Mouse (Mus musculus): ENCODE results near the gene Nlrp14.
"Not testable (repeated sequence)": the region's sequence is repeated elsewhere in the genome, so short reads cannot be mapped to it uniquely, and the experiment has no call there.

Nlrp14 gene
- long read RNA-seq, experiment 1, result 0 reads
- long read RNA-seq, experiment 2, result 0 reads

GRCm38 (mm10) chr7:107166690-107167089 lies at the start of gene Nlrp14:
Gene Nlrp14, plus strand, starts transcription at chr7:107166990.
- intact Hi-C loops (cut with DNase I), result no loop called here

GRCm38 (mm10) chr7:107130983-107131382 lies 35.8 kb upstream of the Nlrp14 start, which contains the start of gene Olfr715:
Gene Olfr715, minus strand, starts transcription at chr7:107131083.
- intact Hi-C loops (cut with DNase I), result not testable (repeated sequence)

GRCm38 (mm10) chr7:107138027-107138426 lies 28.8 kb upstream of the Nlrp14 start, which contains the start of gene Olfr716:
Gene Olfr716, plus strand, starts transcription at chr7:107138327.
- intact Hi-C loops (cut with DNase I), result not testable (repeated sequence)

- intact Hi-C loops (cut with DNase I), result no loop called here
Measured at GRCm38 (mm10) chr7:107180406-107180805, 13.6 kb downstream of the Nlrp14 start.

- intact Hi-C loops (cut with DNase I), result no loop called here
Measured at GRCm38 (mm10) chr7:107201817-107202216, 35.0 kb downstream of the Nlrp14 start.

GRCm38 (mm10) chr7:107207843-107208242 lies 41.1 kb downstream of the Nlrp14 start:
- intact Hi-C loops (cut with DNase I), result no loop called here

GRCm38 (mm10) chr7:107209204-107209860 lies 42.5 kb downstream of the Nlrp14 start, which contains the start of gene Rbmxl2:
Gene Rbmxl2, plus strand, starts transcription at chr7:107209445.
- intact Hi-C loops (cut with DNase I), result no loop called here

- intact Hi-C loops (cut with DNase I), result no loop called here
Measured at GRCm38 (mm10) chr7:107210126-107210576, 43.4 kb downstream of the Nlrp14 start.

GRCm38 (mm10) chr7:107215723-107216122 lies 48.9 kb downstream of the Nlrp14 start:
- intact Hi-C loops (cut with DNase I), result loop anchor here (5.0 kb wide), 1 partner anchor 312 kb away; no protein-coding TSS in a partner anchor

- intact Hi-C loops (cut with DNase I), result loop anchor here (5.0 kb wide), 1 partner anchor 310 kb away; no protein-coding TSS in a partner anchor
Measured at GRCm38 (mm10) chr7:107216845-107217244, 50.1 kb downstream of the Nlrp14 start.

- intact Hi-C loops (cut with DNase I), result no loop called here
Measured at GRCm38 (mm10) chr7:107236854-107237253, 70.1 kb downstream of the Nlrp14 start.

GRCm38 (mm10) chr7:107237498-107237897 lies 70.7 kb downstream of the Nlrp14 start:
- intact Hi-C loops (cut with DNase I), result no loop called here

- intact Hi-C loops (cut with DNase I), result no loop called here
Measured at GRCm38 (mm10) chr7:107241371-107241883, 74.6 kb downstream of the Nlrp14 start.
